Mouse (Mus musculus) spleen, adult 2 months (tissue): ENCODE measurements around the gene Hcn2. TPM values are rescaled to one million over a fixed set of nuclear protein-coding genes. Genes with fewer than 3 reads are reported as not detected.

Experiments
- DNase-seq, 2 experiments: peaks; one replicate each; pipeline versions ENCODE4 v3.0.0 to v3.0.0-alpha.2; 2012 to 2021; ENCODE audit warnings: low spot score in 2 of 2, low read depth in 1 of 2
- H3K27ac ChIP-seq: fragments of 200-500 bp; 2 replicates; pipeline ENCODE4 v1.5.1; 2012; ENCODE audit warnings: low read length, inconsistent platforms; ENCODE audit not compliant: insufficient read depth
- H3K27me3 ChIP-seq: fragments of 200-500 bp; 2 replicates; pipeline ENCODE4 v1.6.1; 2012; ENCODE audit warnings: mild to moderate bottlenecking, moderate library complexity, low read length, inconsistent platforms; ENCODE audit not compliant: control insufficient read depth, insufficient read depth
- H3K36me3 ChIP-seq: fragments of 200-500 bp; 2 replicates; pipeline ENCODE4 v1.6.1; 2012; ENCODE audit warnings: mild to moderate bottlenecking, low read length, inconsistent platforms; ENCODE audit not compliant: control insufficient read depth, insufficient read depth
- H3K4me1 ChIP-seq: fragments of 200-500 bp; 2 replicates; pipeline ENCODE4 v1.6.1; 2011; ENCODE audit warnings: inconsistent platforms; ENCODE audit not compliant: control insufficient read depth, insufficient read depth, insufficient read length
- H3K4me3 ChIP-seq: fragments of 200-500 bp; 2 replicates; pipeline ENCODE4 v1.5.1; 2011; ENCODE audit warnings: mild to moderate bottlenecking, inconsistent platforms; ENCODE audit not compliant: insufficient read depth, insufficient read length; ENCODE audit errors: extremely low read depth
- CTCF ChIP-seq: fragments of 200-500 bp; IDR thresholded peaks from 2 replicates; pipeline ENCODE4 v1.5.1; 2011; ENCODE audit warnings: mild to moderate bottlenecking, inconsistent platforms; ENCODE audit not compliant: insufficient read depth, insufficient read length, insufficient replicate concordance; ENCODE audit errors: extremely low read depth
- POLR2A ChIP-seq: fragments of 200-500 bp; IDR thresholded peaks from 2 replicates; pipeline ENCODE4 v1.6.1; 2011; ENCODE audit warnings: low read depth, low read length, inconsistent platforms
- WGBS: fragments of 180-500 bp; shearing (Covaris S2); methylation state at CpG from one replicate; pipeline ENCODE4 v1.1.7; 2018; 5-methylcytosine and 5-hydroxymethylcytosine counted together
- polyA plus RNA-seq: library from polyadenylated mRNA; depleted of rRNA; stranded (reverse); fragments of >200 nt; gene quantifications from 2 replicates; pipeline ENCODE4 v1.2.3, GENCODE M21; 2012; rRNA removed

Hcn2 gene
- polyA plus RNA-seq, 1 experiment, result 0.77 TPM

- TF ChIP-seq CTCF (peak; percentile 89), POLR2A (no peak)
- Histone ChIP-seq H3K36me3 (no peaks in the 10 kb centered on the region), H3K27me3 (peaks cover 5% of the 10 kb centered on the region), H3K27ac (peak overlapping the region; percentile 69), H3K4me3 (peak overlapping the region; percentile 64), H3K4me1 (peaks cover 10% of the 10 kb centered on the region)
- DNase-seq, result peak; percentile 95 to 96
- WGBS, result 2% methylated on average over 55 of the region's 55 CpGs
Observed at GRCm38 (mm10) chr10:79779784-79780663, 63.6 kb downstream of the Hcn2 start.

GRCm38 (mm10) chr10:79780664-79781015 is 64.2 kb downstream of the Hcn2 start:
- DNase-seq, result peak in 1 of 2 experiments; percentile 73
- H3K27ac ChIP-seq, result peak overlapping the region; percentile 69
- no peaks in the 10 kb centered on the region for H3K36me3 ChIP-seq
- under 1% methylated on average over 13 of the region's 13 CpGs for WGBS
- H3K4me3 ChIP-seq, result peak overlapping the region; percentile 64
- H3K4me1 ChIP-seq, result peaks cover 10% of the 10 kb centered on the region
- H3K27me3 ChIP-seq, result peaks cover 5% of the 10 kb centered on the region
- TF ChIP-seq POLR2A (no peak), CTCF (no peak)

- TF ChIP-seq POLR2A (no peak), CTCF (no peak)
- Histone ChIP-seq H3K4me3 (peak overlapping the region; percentile 64; the same call in 1 of the 2 replicates), H3K36me3 (no peaks in the 10 kb centered on the region), H3K27ac (no peak overlapping the region), H3K4me1 (peaks cover 10% of the 10 kb centered on the region), H3K27me3 (peaks cover 5% of the 10 kb centered on the region)
- WGBS, result 32% methylated on average over 21 of the region's 21 CpGs
- no peak for DNase-seq
Observed at GRCm38 (mm10) chr10:79781139-79781538, 64.7 kb downstream of the Hcn2 start.

GRCm38 (mm10) chr10:79781956-79782355 is 65.5 kb downstream of the Hcn2 start:
- no peak for DNase-seq
- 56% methylated on average over 5 of the region's 5 CpGs for WGBS
- H3K27me3 ChIP-seq, result peaks cover 5% of the 10 kb centered on the region
- peaks cover 10% of the 10 kb centered on the region for H3K4me1 ChIP-seq
- H3K36me3 ChIP-seq, result no peaks in the 10 kb centered on the region
- TF ChIP-seq CTCF (no peak), POLR2A (no peak)
- no peak overlapping the region for H3K27ac ChIP-seq
- H3K4me3 ChIP-seq, result no peak overlapping the region

GRCm38 (mm10) chr10:79783050-79783449 is 66.6 kb downstream of the Hcn2 start:
- Histone ChIP-seq H3K27ac (no peak overlapping the region), H3K4me3 (no peak overlapping the region), H3K27me3 (peaks cover 1% of the 10 kb centered on the region; the same call in 1 of the 2 replicates), H3K36me3 (no peaks in the 10 kb centered on the region), H3K4me1 (peaks cover 9% of the 10 kb centered on the region)
- TF ChIP-seq CTCF, result no peak
- TF ChIP-seq POLR2A, result no peak
- WGBS, result 83% methylated on average over 7 of the region's 7 CpGs
- no peak for DNase-seq

GRCm38 (mm10) chr10:79783920-79784800 is 67.7 kb downstream of the Hcn2 start:
- H3K27me3 ChIP-seq, result no peaks in the 10 kb centered on the region
- peaks cover 9% of the 10 kb centered on the region for H3K4me1 ChIP-seq
- WGBS, result 77% methylated on average over 27 of the region's 27 CpGs
- peak in 1 of 2 experiments; percentile 33 for DNase-seq
- H3K27ac ChIP-seq, result no peak overlapping the region
- TF ChIP-seq CTCF, result peak; percentile 30; the same call in 1 of the 2 replicates
- TF ChIP-seq POLR2A, result no peak
- H3K36me3 ChIP-seq, result no peaks in the 10 kb centered on the region
- H3K4me3 ChIP-seq, result no peak overlapping the region

Other genes starting within 250 kb of the Hcn2 start
- not detected in 2 replicates for gene Vmn2r83, start 247.9 kb upstream of the Hcn2 start, polyA plus RNA-seq
- 6.7 and 8.9 TPM in 2 replicates for gene Plpp2, start 182.8 kb upstream of the Hcn2 start, polyA plus RNA-seq
- gene Mier2, start 161.4 kb upstream of the Hcn2 start, polyA plus RNA-seq, result 63.7 and 92.1 TPM in 2 replicates
- gene Theg, start 129.3 kb upstream of the Hcn2 start, polyA plus RNA-seq, result 0.18 and 0.72 TPM in 2 replicates
- not detected in 2 replicates for gene C2cd4c, start 102.6 kb upstream of the Hcn2 start, polyA plus RNA-seq
- 1.0 and 1.3 TPM in 2 replicates for gene Shc2, start 78.7 kb upstream of the Hcn2 start, polyA plus RNA-seq
- gene Odf3l2, start 70.9 kb upstream of the Hcn2 start, polyA plus RNA-seq, result not detected in 2 replicates
- gene Madcam1, start 52.1 kb upstream of the Hcn2 start, polyA plus RNA-seq, result 22.0 and 33.9 TPM in 2 replicates
- 47.9 and 77.7 TPM in 2 replicates for gene Tpgs1, start 47.3 kb upstream of the Hcn2 start, polyA plus RNA-seq
- gene Cdc34, start 34.4 kb upstream of the Hcn2 start, polyA plus RNA-seq, result 119 and 143 TPM in 2 replicates
- 1.7 and 1.8 TPM in 2 replicates for gene Gzmm, start 27.6 kb upstream of the Hcn2 start, polyA plus RNA-seq
- gene Bsg, start 12.1 kb upstream of the Hcn2 start, polyA plus RNA-seq, result 208 and 255 TPM in 2 replicates
- 60.5 and 62.5 TPM in 2 replicates for gene Polrmt, start 29.9 kb downstream of the Hcn2 start, polyA plus RNA-seq
- gene Fgf22, start 38.4 kb downstream of the Hcn2 start, polyA plus RNA-seq, result not detected in 2 replicates
- gene Rnf126, start 50.3 kb downstream of the Hcn2 start, polyA plus RNA-seq, result 122 and 217 TPM in 2 replicates
- gene Fstl3, start 60.6 kb downstream of the Hcn2 start, polyA plus RNA-seq, result 5.8 and 10.9 TPM in 2 replicates
- 1.4 and 1.6 TPM in 2 replicates for gene Prss57, start 74.3 kb downstream of the Hcn2 start, polyA plus RNA-seq
- 9.2 and 14.6 TPM in 2 replicates for gene Palm, start 76.9 kb downstream of the Hcn2 start, polyA plus RNA-seq
- gene Misp, start 104.4 kb downstream of the Hcn2 start, polyA plus RNA-seq, result 0.07 and 0.18 TPM in 2 replicates
- gene Ptbp1, start 137.8 kb downstream of the Hcn2 start, polyA plus RNA-seq, result 251 and 315 TPM in 2 replicates
- 25.6 and 39.2 TPM in 2 replicates for gene Prtn3, start 157.8 kb downstream of the Hcn2 start, polyA plus RNA-seq
- gene Plppr3, start 158.0 kb downstream of the Hcn2 start, polyA plus RNA-seq, result 3.6 and 4.0 TPM in 2 replicates
- 33.0 and 61.9 TPM in 2 replicates for gene Elane, start 169.6 kb downstream of the Hcn2 start, polyA plus RNA-seq
- gene Cfd, start 174.2 kb downstream of the Hcn2 start, polyA plus RNA-seq, result 71.5 and 138 TPM in 2 replicates
- 46.4 and 73.7 TPM in 2 replicates for gene Med16, start 192.3 kb downstream of the Hcn2 start, polyA plus RNA-seq
- gene Gm26602, start 194.2 kb downstream of the Hcn2 start, polyA plus RNA-seq, result not detected in 2 replicates
- gene Kiss1r, start 200.3 kb downstream of the Hcn2 start, polyA plus RNA-seq, result 5.3 and 6.3 TPM in 2 replicates
- gene R3hdm4, start 204.6 kb downstream of the Hcn2 start, polyA plus RNA-seq, result 117 and 150 TPM in 2 replicates
- gene Arid3a, start 210.4 kb downstream of the Hcn2 start, polyA plus RNA-seq, result 15.0 and 23.2 TPM in 2 replicates
- gene Wdr18, start 243.5 kb downstream of the Hcn2 start, polyA plus RNA-seq, result 41.2 and 51.6 TPM in 2 replicates